Mouse (Mus musculus) mouse trophoblast stem cell (cell line): ENCODE results near the gene Cmtm3.

ENCODE experiments used
- in situ Hi-C, 2 experiments: fragments of 300-500 bp; cut with MseI, MboI; formaldehyde crosslinking; loops; 2 replicates in 1 of 2; 3 replicates in 1 of 2; pipeline ENCODE4 v1.15.1; 2025

Gene Cmtm3

DNA sequence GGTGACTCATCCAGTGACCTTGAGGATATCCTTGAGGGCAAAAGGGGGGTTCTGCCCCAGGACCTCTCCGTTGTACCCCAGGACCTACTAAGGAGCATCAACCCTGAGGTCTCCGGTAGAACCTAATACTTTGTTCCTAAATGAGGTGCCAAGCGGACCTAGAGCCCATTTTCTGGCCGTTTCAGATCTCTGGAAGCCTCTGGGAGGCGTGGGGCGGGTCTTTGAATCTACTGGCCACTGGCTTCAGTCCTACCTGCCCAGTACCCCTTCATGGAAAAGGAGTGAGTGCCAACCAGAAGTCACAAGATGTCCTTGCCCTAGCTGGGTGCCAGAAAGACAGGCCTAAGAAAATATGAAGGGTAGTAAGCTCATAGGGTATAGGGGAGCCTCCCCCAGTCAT, 2.5 kb downstream of the Cmtm3 start:
- in situ Hi-C loops, result loop anchor here in 1 of 2 experiments (10.0 kb wide), 1 partner anchor 63 kb away; no protein-coding TSS in a partner anchor

DNA sequence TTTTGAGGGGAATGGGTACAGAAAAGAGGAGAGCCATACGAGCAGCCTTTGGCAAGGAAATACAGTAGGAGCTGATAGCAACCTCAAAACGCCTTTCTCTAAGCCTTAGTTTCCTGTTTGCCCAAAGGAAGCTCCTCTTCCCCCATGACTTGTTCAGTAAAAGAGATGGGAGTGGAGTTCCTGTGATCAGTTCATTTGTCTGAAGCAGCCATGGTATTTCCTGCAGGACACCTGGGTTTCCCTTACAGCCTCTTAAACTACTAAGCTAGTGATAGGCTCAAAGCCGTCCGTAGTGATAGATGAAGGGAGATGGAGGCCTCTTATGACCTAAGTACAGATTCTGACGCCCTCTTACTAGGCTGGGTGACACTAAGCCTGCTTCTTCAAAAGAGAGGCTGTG, 3.2 kb downstream of the Cmtm3 start:
- in situ Hi-C loops, result loop anchor here in 1 of 2 experiments (10.0 kb wide), 1 partner anchor 62 kb away; no protein-coding TSS in a partner anchor

DNA sequence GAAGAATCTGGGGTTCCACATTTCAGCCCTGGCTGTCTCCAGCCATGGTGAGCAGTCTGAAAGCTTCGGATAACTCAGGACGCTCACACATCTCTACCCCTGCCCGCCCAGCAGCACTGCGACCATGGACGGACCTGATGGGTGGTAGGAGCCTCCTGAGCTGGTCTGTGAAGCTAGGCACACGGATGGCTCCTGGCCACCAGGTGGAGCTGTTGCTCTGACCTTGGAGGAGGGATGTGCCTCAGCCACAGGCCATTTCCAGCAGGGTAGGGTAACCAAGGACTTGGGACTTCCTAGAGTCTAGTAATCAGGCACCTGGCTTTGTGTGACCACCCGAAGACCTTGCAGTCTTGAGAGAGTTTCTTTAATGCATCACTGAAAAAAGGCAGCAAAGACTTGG, 4.7 kb downstream of the Cmtm3 start:
- in situ Hi-C loops, result loop anchor here in 1 of 2 experiments (10.0 kb wide), 1 partner anchor 61 kb away; no protein-coding TSS in a partner anchor

DNA sequence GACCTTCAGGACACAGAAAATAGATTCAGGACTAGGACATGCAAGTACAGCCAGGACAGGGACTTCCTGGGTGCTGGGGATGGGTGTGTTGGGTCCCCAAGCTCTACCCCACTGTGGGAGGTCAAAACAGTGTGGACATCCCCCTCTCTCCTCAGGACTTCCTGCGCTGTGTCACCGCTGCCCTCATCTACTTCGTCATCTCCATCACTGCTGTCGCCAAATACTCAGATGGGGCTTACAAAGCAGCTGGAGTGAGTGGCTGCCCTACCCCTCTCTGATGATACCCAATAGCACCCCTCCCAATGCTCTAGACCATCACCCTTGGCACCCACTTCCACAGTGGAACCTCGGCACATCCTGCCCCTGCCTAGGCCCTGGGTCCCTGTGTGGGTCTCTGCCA, 5.4 kb downstream of the Cmtm3 start:
- in situ Hi-C loops, result loop anchor here (5.0 to 10.0 kb wide), 2 partner anchors 58 to 60 kb away; no protein-coding TSS in a partner anchor

DNA sequence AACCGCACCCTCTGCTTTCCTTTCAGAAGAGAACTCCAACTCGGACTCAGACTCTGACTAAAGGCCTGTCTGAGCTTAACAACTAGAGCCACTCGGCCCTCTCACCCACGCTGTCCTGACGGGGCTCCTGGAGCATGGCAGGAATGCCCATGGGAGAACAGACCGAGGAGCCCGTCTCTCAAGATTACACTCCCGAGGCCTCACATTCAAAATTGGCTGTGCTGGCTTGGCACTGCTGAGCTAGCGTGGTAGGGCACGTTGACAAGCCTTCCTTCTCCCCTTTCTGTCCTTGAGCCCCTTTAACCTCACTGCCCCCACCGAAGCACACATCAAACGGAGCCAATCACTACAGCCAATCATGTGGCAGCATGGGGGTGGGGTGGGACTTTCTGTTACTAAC, 7.5 kb downstream of the Cmtm3 start:
- in situ Hi-C loops, result loop anchor here (5.0 to 10.0 kb wide), 2 partner anchors 56 to 58 kb away; no protein-coding TSS in a partner anchor

DNA sequence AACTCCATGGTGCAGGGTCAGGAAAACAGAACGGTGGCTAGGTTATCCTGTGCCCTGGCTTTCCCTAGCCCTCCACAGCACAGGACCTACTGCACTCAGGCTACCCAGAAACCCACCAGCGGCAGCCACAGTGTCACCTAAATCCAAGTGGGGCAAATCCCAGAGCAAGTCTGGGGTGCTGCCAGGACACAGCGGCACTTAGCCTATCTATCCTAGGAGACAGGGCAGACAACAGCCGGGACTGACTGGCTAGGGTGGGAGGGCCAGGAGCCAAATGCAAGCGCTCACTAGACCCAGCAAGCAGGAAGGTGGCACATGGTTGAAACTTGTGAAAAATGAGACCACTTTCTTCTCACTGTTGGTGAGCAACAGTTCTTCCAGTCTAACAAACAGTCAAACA, 9.8 kb downstream of the Cmtm3 start:
- in situ Hi-C loops, result loop anchor here (5.0 to 10.0 kb wide), 2 partner anchors 53 to 56 kb away; no protein-coding TSS in a partner anchor

DNA sequence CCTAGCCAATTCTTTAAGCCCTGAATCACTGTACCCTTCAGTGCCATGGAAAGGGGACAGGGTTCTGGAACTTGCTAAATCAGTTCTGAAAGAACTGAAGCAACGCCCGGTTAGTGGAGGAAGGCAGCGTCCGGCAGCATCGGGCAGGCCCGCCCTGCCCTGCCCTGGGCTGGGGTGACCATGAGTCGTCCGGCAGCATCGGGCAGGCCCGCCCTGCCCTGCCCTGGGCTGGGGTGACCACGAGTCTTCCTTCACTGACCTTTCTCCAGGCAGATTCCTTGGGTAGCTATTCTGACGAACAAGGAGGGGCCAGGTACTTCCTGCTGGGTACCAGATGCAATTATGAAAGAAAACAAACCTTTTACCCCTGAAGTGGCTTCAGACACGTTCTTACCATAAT, 10.8 kb downstream of the Cmtm3 start:
- in situ Hi-C loops, result no loop called here

DNA sequence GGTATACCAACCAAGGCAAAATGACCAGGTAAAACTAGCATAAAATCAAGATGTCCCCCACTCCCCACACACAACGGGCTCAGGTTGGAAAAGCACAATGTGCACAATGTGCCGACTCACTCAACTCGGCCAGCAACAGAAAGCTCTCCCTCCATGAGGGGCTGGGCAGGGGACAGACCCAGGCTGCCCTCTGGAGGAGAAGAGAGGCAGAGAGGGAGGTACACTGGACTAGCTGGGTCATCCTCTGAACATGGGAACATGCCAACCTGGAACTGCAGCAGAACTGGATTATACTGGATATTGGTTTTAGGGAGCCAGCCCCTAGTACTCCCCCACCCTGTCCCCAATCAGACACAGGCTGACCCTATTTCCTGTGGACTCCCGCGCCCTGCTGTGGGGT, 14.0 kb downstream of the Cmtm3 start:
- in situ Hi-C loops, result no loop called here

DNA sequence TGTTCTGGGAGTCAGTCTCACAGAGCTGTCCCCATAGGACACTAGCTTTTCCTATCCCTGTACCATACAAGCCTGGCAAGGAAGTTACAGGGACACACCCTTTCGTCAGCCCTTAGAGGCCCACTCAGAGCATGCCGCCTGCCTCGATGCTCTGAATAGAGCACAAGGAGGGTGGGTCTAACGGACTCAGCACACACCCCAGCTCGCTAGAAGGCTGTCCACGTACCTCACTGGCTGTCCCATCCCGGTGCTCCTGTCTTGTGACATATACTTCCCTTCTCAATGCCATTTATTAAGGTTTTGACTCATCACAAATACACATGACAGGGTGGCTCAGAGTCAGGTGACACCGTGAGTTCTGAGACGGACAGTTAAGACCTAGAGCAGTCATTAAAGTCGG, 15.3 kb downstream of the Cmtm3 start:
- in situ Hi-C loops, result no loop called here

DNA sequence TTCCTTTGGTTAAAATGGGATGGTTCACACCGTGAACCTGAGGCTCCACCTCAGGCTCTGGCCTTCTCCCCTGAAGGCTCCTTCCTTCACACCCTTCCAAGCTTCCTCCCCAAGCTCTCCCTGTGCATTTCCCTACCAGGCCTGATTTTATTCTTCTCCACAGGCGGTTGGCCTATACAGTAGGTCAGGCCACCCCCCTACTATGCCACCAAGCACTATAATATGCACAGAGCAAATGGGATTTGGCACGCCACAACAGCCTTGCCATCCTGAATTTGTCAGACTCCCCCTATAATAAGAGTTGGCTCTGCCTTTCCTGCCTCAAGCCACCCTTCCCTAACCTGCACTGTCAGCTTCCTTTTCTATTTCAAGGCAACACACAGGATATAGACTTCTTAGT, 19.4 kb downstream of the Cmtm3 start:
- in situ Hi-C loops, result no loop called here

DNA sequence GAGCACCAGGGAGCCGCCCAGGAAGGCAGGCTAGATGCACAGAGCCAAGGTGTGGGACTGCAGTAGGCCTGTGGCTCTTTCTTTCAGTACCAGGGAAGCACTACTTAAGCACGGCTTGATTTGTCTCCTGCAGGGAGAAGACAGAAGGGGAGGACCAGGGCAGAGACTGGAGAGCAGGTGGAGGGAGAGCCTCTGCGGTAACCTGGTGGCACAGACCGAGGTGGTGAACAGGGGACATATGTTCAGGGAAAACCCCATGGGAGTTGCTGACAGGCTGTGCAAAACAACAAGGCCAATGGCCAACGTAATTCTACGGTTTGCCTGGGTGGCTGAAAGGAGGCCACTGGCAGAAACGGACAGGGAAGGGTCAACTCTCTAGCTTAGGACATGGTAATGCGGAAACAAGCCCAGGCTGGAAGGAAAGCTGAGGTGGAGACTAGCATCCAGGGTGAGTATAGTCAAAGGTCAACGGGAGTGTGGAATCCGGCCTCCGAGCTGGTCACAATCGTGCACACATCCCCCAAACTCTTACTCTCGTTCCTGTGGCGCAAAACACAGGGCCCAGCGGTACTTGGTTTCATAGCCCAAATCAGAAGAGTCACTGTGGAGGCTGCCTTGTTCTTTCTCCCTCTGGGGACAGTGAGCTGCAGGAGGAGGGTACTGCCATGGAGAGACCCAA, 20.7 kb downstream of the Cmtm3 start:
- in situ Hi-C loops, result no loop called here

DNA sequence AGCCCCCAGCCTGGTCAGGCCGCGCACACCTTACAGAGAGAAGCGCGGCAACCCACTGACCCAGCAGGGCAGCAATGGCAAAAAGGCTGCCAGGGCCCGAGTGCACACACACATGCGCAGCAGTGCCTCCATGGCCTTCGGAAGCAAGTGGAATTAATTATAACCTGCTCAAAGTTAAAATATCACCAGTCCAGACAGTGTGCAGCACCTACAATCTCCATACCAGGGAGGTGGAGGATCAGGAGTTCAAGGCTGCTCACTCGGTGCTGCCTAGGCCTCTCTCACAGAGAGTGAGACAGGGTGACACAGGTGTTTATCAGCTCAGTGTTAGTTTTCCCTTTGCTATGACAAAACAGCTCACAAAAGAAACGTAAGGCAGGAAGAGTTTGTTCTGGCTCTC, 26.5 kb downstream of the Cmtm3 start:
- in situ Hi-C loops, result no loop called here

DNA sequence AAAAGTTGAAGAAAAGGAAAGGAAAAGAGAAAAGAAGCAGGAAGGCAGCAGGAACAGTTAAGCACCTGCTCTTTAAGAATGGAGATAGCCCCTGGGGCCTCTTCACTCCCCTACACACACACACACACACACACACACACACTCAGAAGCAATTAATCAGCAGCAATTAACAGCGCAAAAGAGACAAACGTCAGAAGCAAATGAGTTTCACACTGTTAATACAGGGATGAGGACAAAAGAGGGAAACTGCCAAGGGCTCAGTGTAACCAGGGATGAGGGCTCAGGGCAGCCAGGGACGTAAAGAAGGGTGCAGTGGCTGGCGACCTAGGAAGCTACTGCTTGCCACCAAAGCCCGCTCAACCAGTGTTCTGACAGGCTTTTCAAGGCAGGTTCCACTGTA, 28.2 kb downstream of the Cmtm3 start:
- in situ Hi-C loops, result no loop called here

DNA sequence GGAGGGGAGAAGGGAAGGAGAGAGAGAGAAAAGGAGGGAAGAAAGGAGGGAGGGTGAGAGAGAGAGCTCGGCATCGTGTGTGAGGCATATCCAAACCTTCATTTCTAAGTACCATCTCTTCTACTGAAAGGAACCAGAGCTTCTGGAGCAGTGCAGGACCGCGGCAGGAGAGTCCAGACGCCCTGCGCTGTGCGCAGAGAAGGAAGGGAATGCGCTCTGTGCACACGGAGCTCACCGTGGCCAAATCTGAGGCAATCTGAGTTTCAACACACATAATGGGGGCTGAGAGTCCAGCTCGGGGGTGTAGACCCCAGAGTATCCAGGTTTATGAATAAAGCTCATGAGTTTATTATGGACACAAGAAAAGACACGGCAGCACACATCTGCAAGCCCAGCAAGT, 30.4 kb downstream of the Cmtm3 start:
- in situ Hi-C loops, result no loop called here

DNA sequence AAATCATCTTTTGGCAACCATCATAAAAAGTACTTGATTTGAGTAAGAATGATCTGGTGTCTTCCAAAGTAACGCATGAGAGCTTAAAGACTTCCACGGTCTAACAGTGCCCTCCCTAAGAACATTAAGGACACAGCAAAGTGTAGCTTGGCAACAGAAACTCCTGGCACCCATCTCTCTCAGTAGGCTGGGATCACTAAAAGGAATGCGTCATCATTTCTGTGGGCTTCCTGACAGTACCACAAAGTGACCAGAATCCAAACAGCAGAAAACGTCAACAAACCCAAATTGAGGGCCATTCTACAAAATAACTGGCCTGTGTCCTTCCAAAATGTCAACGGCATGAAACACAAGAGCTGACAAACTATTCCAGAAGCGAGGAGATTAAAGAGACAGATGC, 30.9 kb downstream of the Cmtm3 start:
- in situ Hi-C loops, result no loop called here

DNA sequence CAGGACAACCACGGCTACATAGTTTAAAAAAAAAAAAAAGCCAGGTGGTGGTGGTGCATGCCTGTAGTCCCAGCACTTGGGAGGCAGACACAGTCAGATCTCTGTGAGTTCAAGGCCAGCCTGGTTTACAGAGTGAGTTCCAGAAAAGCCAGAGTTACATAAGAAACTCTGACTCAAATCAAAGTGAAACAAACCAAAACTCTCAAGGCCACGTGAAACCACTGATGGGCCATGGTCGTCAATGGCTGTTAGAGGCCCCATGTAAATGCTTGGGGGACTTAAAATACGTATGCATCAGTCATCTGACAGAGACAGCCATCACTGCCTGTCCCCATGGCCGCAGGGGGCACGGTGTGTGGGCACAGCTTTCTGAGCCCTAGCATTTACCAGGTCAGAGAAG, 31.9 kb downstream of the Cmtm3 start:
- in situ Hi-C loops, result no loop called here

DNA sequence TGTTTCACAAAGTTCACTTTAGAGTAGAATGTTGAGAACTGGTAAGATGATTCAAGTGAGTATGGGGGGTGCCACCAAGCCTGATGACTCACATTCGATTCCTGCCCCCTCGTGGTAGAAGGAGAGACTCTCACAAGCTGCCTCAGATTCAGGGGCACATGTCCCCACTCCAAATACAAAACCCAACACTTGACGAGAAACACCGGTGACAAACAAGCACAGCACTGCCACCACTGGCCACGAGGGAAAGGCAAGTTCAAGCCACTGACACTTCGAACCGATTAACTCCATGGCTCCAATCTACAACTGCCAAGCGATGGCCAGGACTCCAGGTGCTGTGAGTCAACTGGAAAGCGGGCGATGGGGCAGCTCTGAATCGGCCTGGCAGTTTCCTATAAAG, 34.6 kb downstream of the Cmtm3 start:
- in situ Hi-C loops, result no loop called here

DNA sequence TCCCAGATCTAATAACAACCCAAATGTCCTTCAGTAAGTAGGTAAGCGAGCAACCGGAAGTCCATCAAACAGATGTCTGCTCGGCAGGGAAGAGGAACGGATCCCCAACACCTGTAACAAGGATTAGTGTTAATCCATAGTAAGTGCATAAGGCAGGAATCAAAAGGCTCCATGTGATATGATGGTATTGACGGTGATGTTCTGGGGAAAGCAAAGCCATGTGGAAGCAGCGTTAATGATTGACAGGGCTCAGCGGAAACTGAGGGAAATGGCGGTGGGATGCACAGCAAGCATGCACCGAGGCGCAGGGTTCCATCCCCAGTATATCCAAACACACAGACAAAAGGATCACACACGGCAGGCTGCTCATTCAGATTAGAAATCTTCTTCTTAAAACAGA, 35.1 kb downstream of the Cmtm3 start:
- in situ Hi-C loops, result no loop called here

DNA sequence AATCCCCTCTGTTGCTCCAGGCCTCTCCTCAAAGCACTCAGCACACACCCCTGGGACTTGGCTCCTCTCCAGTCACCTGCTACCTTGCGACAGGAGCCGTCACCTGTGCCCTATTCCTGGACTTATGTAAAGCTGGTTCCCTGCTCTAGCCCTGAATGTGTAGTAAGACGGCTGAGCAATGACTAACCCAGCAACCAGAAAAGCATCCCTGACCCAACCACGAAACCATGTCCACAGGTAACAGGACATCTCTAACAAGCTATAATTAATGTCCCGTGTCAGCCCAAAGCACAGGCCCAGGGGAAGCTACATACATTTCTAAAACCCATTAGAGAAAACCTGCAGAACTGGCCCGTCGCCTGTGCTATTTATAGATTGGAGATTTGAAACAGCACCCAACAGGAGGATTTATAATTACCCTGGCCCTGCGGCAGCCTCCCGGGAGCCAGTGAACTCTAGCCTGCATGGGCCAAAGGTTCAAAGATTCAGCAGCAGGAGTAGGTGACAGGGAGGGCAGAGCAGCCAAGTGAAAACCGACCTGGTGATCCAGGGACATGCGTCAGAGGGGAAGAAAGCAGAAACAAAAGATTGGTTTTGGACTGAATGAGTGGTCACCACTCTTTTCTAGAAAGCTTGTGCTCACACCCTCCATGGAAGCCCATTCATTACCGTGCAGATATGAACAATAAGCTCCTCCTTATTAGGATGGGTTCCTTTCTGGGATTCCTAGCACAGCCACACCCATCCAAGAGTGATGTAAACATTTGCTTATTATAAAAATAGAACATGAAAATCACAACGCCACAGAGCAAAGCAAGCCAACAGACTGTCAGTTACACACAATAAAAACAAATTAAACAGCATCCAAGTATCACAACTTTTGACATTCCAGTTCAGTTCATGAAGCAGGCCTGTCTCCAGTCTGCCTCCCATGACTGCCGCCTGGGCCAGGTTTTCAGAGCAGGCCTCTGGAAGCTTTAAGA, 35.9 kb downstream of the Cmtm3 start:
- in situ Hi-C loops, result no loop called here

DNA sequence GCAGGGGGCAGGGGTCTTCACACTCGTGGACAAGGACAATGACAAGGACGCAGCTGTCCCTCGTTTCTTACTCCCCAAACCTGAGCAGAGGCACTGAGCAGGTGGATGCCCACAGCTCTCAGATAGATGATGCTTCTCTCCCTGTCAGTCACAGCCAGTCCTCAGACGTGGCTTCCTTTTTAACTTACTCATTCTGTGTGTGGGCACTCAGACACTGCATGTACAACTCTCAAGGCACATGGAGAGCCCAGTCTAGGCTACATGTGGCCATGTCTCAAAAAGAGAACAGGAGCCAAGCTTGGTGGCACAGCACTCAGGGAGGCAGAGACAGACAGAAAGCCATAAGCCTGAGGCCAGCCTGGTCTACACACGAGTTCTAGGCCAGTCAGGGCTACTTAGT, 36.7 kb downstream of the Cmtm3 start:
- in situ Hi-C loops, result no loop called here

DNA sequence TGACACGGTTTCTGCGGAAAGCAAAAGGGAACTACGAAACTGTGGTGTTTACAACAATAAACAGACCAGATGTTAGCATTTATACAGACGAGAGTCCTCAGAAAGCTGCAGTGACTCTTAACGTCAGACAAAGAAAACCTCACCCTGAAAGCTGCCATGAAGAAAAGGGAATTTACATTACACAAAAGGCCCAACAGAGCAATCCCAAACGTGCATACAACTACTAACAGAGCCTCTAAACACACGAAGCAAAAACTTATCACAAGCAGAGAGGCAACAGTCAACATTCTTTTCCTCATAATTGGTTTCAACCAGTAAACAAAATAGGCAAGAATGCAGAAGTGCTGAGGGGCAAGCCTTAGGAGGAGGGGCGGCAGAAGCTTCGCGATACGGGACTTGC, 37.5 kb downstream of the Cmtm3 start:
- in situ Hi-C loops, result no loop called here

DNA sequence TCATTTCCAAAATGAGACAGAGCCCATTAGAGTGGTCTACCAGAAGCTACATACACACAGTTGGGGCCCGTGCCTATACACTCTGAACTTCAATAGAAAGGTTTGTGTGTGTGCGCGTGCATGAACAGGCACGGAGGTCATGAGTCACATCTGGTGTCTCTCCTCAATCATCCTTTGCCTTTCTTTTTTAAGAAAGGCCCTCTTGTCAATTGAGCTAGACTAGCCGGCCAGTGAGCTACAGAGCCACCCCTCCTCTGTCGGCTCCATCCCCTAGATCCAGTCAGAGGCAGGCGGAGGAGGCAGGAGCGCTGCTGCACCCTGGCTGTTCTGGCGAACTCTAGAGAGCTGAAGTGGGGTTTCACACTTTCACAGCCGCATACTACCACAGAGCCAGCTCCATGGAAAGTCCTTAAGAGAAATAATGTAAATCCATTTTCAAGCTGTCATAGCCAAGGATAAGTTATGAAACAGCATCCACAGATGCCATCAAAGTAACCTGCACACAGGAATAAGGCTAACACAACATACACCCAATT, 40.2 kb downstream of the Cmtm3 start:
- in situ Hi-C loops, result no loop called here
